Mouse (Mus musculus) neural tube, embryonic 15.5 days (tissue): ENCODE results near the gene Ccdc96. TPM values are rescaled to one million over a fixed set of nuclear protein-coding genes. Genes with fewer than 3 reads are reported as not detected.

Experiments used
- ATAC-seq: fragments of 200-750 bp; cut with Nextera tagmentation; 2 replicates; pipeline ENCODE4 v1.8.0; 2017; ENCODE audit warnings: mild to moderate bottlenecking, moderate TSS enrichment, moderate library complexity; ENCODE audit not compliant: low FRiP score
- H3K27ac ChIP-seq: fragments of 300-500 bp; sonication (generic); replicated peaks from 2 replicates; pipeline ENCODE4 v1.5.1; 2015; ENCODE audit warnings: mild to moderate bottlenecking, inconsistent platforms
- H3K27me3 ChIP-seq: fragments of 300-500 bp; sonication (generic); replicated peaks from 2 replicates; pipeline ENCODE4 v1.6.1; 2015; ENCODE audit warnings: inconsistent platforms
- H3K36me3 ChIP-seq: fragments of 300-500 bp; sonication (generic); 2 replicates; pipeline ENCODE4 v1.6.1; 2015; ENCODE audit warnings: inconsistent platforms
- H3K4me1 ChIP-seq: fragments of 300-500 bp; sonication (generic); 2 replicates; pipeline ENCODE4 v1.6.1; 2015; ENCODE audit warnings: inconsistent platforms
- H3K4me2 ChIP-seq: fragments of 300-500 bp; sonication (generic); 2 replicates; pipeline ENCODE4 v1.6.1; 2015; ENCODE audit warnings: inconsistent platforms, mild to moderate bottlenecking, moderate library complexity
- H3K4me3 ChIP-seq: fragments of 300-500 bp; sonication (generic); replicated peaks from 2 replicates; pipeline ENCODE4 v1.5.1; 2015; ENCODE audit warnings: mild to moderate bottlenecking, inconsistent platforms
- H3K9ac ChIP-seq: fragments of 300-500 bp; sonication (generic); replicated peaks from 2 replicates; pipeline ENCODE4 v1.6.1; 2015; ENCODE audit warnings: mild to moderate bottlenecking, inconsistent platforms
- H3K9me3 ChIP-seq: fragments of 300-500 bp; sonication (generic); replicated peaks from 2 replicates; pipeline ENCODE4 v1.6.1; 2016; ENCODE audit warnings: inconsistent platforms
- WGBS: fragments of 180-500 bp; shearing (Covaris S2); methylation state at CpG from one replicate; pipeline ENCODE4 v1.1.7; 2015; ENCODE audit warnings: mixed read lengths; 5-methylcytosine and 5-hydroxymethylcytosine counted together
- polyA plus RNA-seq: library from polyadenylated mRNA; unstranded; fragments of >200 nt; fragmentation: Nextera tagmentation; extraction: Ambion mirVana; gene quantifications from 2 replicates; pipeline ENCODE4 v1.2.1, GENCODE M21; 2015

Gene Ccdc96
- polyA plus RNA-seq, 1 experiment from 2014 or later = 3.0 TPM

- H3K9ac ChIP-seq = no peak overlapping the region
- H3K4me3 ChIP-seq = no peak overlapping the region
- H3K36me3 ChIP-seq = no peaks in the 10 kb centered on the region
- no peaks in the 10 kb centered on the region for H3K4me1 ChIP-seq
- no peak overlapping the region for H3K27ac ChIP-seq
- no peaks in the 10 kb centered on the region for H3K9me3 ChIP-seq
- no peak overlapping the region for H3K4me2 ChIP-seq
- no peaks in the 10 kb centered on the region for H3K27me3 ChIP-seq
- no peak for ATAC-seq
- 86% methylated on average over 4 of the region's 4 CpGs for WGBS
Observed at GRCm38 (mm10) chr5:36457706-36458105, 26.7 kb upstream of the Ccdc96 start.

- Histone ChIP-seq H3K27me3 (no peaks in the 10 kb centered on the region), H3K4me1 (peaks cover 8% of the 10 kb centered on the region), H3K9ac (no peak overlapping the region), H3K36me3 (no peaks in the 10 kb centered on the region), H3K4me2 (no peak overlapping the region), H3K4me3 (no peak overlapping the region), H3K9me3 (no peaks in the 10 kb centered on the region), H3K27ac (no peak overlapping the region)
- 25% methylated on average over 4 of the region's 4 CpGs for whole genome bisulfite sequencing
- no peak for ATAC-seq
Observed at GRCm38 (mm10) chr5:36458926-36459325, 25.5 kb upstream of the Ccdc96 start.

GRCm38 (mm10) chr5:36460712-36461111 is 23.7 kb upstream of the Ccdc96 start:
- Histone ChIP-seq H3K9me3 (no peaks in the 10 kb centered on the region), H3K4me3 (no peak overlapping the region), H3K4me1 (peaks cover 17% of the 10 kb centered on the region), H3K27ac (no peak overlapping the region), H3K27me3 (no peaks in the 10 kb centered on the region), H3K36me3 (no peaks in the 10 kb centered on the region), H3K4me2 (no peak overlapping the region), H3K9ac (no peak overlapping the region)
- WGBS = 85% methylated on average over 2 of the region's 2 CpGs
- ATAC-seq = no peak

GRCm38 (mm10) chr5:36461231-36461630 is 23.2 kb upstream of the Ccdc96 start:
- Histone ChIP-seq H3K9me3 (no peaks in the 10 kb centered on the region), H3K9ac (no peak overlapping the region), H3K36me3 (no peaks in the 10 kb centered on the region), H3K4me1 (peaks cover 22% of the 10 kb centered on the region), H3K27me3 (no peaks in the 10 kb centered on the region), H3K27ac (no peak overlapping the region), H3K4me2 (no peak overlapping the region), H3K4me3 (no peak overlapping the region)
- ATAC-seq = no peak
- WGBS = 71% methylated on average over 2 of the region's 2 CpGs

GRCm38 (mm10) chr5:36462810-36463209 is 21.6 kb upstream of the Ccdc96 start:
- WGBS = 17% methylated on average over 7 of the region's 7 CpGs
- H3K4me1 ChIP-seq = peaks cover 30% of the 10 kb centered on the region
- ATAC-seq = no peak

GRCm38 (mm10) chr5:36463391-36463790 is 21.0 kb upstream of the Ccdc96 start:
- Histone ChIP-seq H3K4me3 (no peak overlapping the region), H3K4me1 (peaks cover 30% of the 10 kb centered on the region), H3K27ac (no peak overlapping the region), H3K36me3 (0 out of 2 replicates have a peak, but pooled peaks cover under 1% of the 10 kb centered on the region), H3K27me3 (no peaks in the 10 kb centered on the region), H3K9ac (no peak overlapping the region), H3K9me3 (no peaks in the 10 kb centered on the region), H3K4me2 (no peak overlapping the region)
- no peak for ATAC-seq
- 18% methylated on average over 5 of the region's 5 CpGs for WGBS

More at GRCm38 (mm10) chr5:36462810-36463209, 21.6 kb upstream of the Ccdc96 start:
- H3K4me2 ChIP-seq = no peak overlapping the region
- no peak overlapping the region for H3K9ac ChIP-seq
- H3K36me3 ChIP-seq = no peaks in the 10 kb centered on the region
- no peaks in the 10 kb centered on the region for H3K9me3 ChIP-seq
- no peak overlapping the region for H3K4me3 ChIP-seq
- H3K27ac ChIP-seq = no peak overlapping the region
- no peaks in the 10 kb centered on the region for H3K27me3 ChIP-seq

GRCm38 (mm10) chr5:36464709-36465661 is 19.4 kb upstream of the Ccdc96 start, which contains the start of gene Grpel1:
Grpel1 (plus strand) TSS chr5:36464998.
- peaks cover 30% of the 10 kb centered on the region for H3K4me1 ChIP-seq
- peak within 1 kb of the TSS; percentile 85 for H3K27ac ChIP-seq
- H3K9me3 ChIP-seq = no peaks in the 10 kb centered on the region
- ATAC-seq = peak; percentile 96
- H3K9ac ChIP-seq = peak within 1 kb of the TSS; percentile 92
- H3K36me3 ChIP-seq = peaks cover 14% of the 10 kb centered on the region
- H3K4me3 ChIP-seq = peak within 1 kb of the TSS; percentile 98
- WGBS = under 1% methylated on average over 68 of the region's 68 CpGs
- H3K27me3 ChIP-seq = no peaks in the 10 kb centered on the region
- peak within 1 kb of the TSS; percentile 99 for H3K4me2 ChIP-seq

GRCm38 (mm10) chr5:36465889-36466288 is 18.5 kb upstream of the Ccdc96 start:
- H3K27ac ChIP-seq = no peak overlapping the region
- no peaks in the 10 kb centered on the region for H3K27me3 ChIP-seq
- no peak for ATAC-seq
- H3K4me3 ChIP-seq = peak overlapping the region; percentile 98
- H3K36me3 ChIP-seq = peaks cover 23% of the 10 kb centered on the region
- H3K9ac ChIP-seq = peak overlapping the region; percentile 92
- H3K4me1 ChIP-seq = peaks cover 30% of the 10 kb centered on the region
- WGBS = 35% methylated on average over 8 of the region's 8 CpGs
- peak overlapping the region; percentile 99 for H3K4me2 ChIP-seq
- no peaks in the 10 kb centered on the region for H3K9me3 ChIP-seq

- ATAC-seq = no peak
- H3K36me3 ChIP-seq = peaks cover 54% of the 10 kb centered on the region
- WGBS = 96% methylated on average over 8 of the region's 8 CpGs
Observed at GRCm38 (mm10) chr5:36471206-36471605, 13.2 kb upstream of the Ccdc96 start.

GRCm38 (mm10) chr5:36472876-36473655 is 11.3 kb upstream of the Ccdc96 start:
- Histone ChIP-seq H3K4me1 (0 out of 2 replicates have a peak, but pooled peaks cover 3% of the 10 kb centered on the region), H3K9ac (no peak overlapping the region), H3K27ac (no peak overlapping the region), H3K4me2 (no peak overlapping the region), H3K36me3 (peaks cover 60% of the 10 kb centered on the region), H3K9me3 (no peaks in the 10 kb centered on the region), H3K4me3 (no peak overlapping the region), H3K27me3 (no peaks in the 10 kb centered on the region)
- no peak for ATAC-seq
- WGBS = 89% methylated on average over 4 of the region's 4 CpGs

More at GRCm38 (mm10) chr5:36471206-36471605, 13.2 kb upstream of the Ccdc96 start:
- peaks cover 9% of the 10 kb centered on the region for H3K4me1 ChIP-seq
- H3K4me3 ChIP-seq = no peak overlapping the region
- no peak overlapping the region for H3K4me2 ChIP-seq
- H3K27me3 ChIP-seq = no peaks in the 10 kb centered on the region
- no peaks in the 10 kb centered on the region for H3K9me3 ChIP-seq
- H3K9ac ChIP-seq = no peak overlapping the region
- no peak overlapping the region for H3K27ac ChIP-seq

- WGBS = 88% methylated on average over 5 of the region's 5 CpGs
- no peak overlapping the region for H3K27ac ChIP-seq
- no peaks in the 10 kb centered on the region for H3K27me3 ChIP-seq
- no peak overlapping the region for H3K4me2 ChIP-seq
- H3K9me3 ChIP-seq = no peaks in the 10 kb centered on the region
- ATAC-seq = no peak
- peaks cover 53% of the 10 kb centered on the region for H3K36me3 ChIP-seq
- no peak overlapping the region for H3K4me3 ChIP-seq
- H3K4me1 ChIP-seq = 0 out of 2 replicates have a peak, but pooled peaks cover 5% of the 10 kb centered on the region
- no peak overlapping the region for H3K9ac ChIP-seq
Observed at GRCm38 (mm10) chr5:36474283-36474682, 10.1 kb upstream of the Ccdc96 start.
